Mouse (Mus musculus) ovary, adult 2 months (tissue): ENCODE data around the gene Rrp15. TPM values are rescaled to one million over a fixed set of nuclear protein-coding genes. Genes with fewer than 3 reads are reported as not detected.

Source experiments
- polyA plus RNA-seq: library from polyadenylated mRNA; depleted of rRNA; stranded (reverse); fragments of >200 nt; gene quantifications from 2 replicates; pipeline ENCODE4 v1.2.3, GENCODE M21; 2012; rRNA removed

The Rrp15 gene
- polyA plus RNA-seq, result 3.3 and 4.9 TPM in 2 replicates

DNA sequence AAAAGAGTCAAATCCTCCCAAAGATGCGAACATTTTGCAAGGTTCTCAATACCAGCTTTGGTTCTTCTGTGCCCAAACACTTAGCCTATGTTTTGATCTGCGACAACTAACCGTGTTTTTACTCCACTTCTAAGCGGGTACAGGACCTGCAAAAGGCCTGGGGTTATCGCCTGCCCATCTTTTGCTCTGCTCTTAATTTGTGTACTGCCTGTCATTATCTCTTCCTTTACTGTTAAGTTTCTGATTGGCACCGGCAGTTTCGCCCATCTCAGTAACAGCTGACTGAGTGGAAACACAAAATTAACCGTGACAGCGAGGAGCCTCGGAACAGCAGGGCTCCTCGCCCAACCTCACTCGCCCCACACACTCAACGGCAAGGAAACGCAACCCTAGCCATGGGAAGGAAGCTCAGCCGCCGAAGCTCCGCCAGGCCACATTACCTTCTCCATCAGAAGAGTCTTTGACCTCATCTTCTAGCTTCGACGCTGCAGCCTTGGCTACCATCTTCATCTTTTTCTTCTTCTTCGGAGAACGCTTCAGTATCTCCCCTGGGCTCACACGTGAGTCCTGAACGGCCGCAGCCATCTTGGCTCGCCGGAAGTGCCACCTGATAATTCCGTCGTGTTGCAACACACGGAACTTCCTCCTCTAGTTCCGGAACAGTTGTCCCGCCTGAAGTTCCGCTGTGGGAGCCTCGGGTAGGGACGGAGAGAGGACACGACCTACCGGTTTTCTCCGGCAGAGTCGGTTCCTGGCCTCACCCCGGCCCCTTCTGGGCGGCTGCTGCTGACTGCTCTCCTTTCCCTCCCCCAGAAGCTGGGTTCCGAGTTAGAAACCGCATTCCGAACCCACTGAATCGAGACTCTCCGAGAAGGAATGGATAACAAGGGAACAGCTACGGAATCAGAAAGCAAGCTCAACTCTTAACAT lies at the start of gene Rrp15:
Gene Rrp15, minus strand, starts transcription at position 635 of the 930 bp plus-strand sequence.

DNA sequence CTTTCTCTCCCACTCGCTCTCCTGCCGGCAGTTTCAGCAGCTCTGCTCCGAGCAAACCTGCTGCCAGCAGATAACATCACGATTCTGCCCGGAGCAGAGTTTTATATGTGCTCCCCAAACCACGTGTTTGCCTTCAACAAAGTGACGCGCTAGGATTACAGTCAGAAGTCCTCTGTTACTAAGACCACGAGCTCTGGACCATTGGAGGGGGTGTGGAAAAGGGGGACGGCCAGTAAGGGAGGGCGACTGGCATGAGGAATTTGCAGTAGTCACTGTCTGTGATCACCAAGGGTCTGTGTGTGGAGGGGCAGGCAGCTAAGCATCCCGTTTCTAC lies 43.3 kb downstream of the Rrp15 start, which contains the start of gene Tgfb2:
Gene Tgfb2, minus strand, starts transcription at position 75 of the 334 bp plus-strand sequence.

Other genes with a start within 250 kb of the Rrp15 start
- gene Tgfb2, start 43.4 kb downstream of the Rrp15 start, polyA plus RNA-seq, result 2.5 and 5.1 TPM in 2 replicates
- not detected in 2 replicates for gene D1Pas1, start 218.1 kb upstream of the Rrp15 start, polyA plus RNA-seq